Mouse (Mus musculus) midbrain, embryonic 16.5 days (tissue): ENCODE results near the gene Mgst3. TPM values are rescaled to one million over a fixed set of nuclear protein-coding genes. Genes with fewer than 3 reads are reported as not detected.
A peak's percentile ranks its signal among the peaks of the same experiment; 100 is the strongest.
"Not testable (repeated sequence)": the region's sequence is repeated elsewhere in the genome, so short reads cannot be mapped to it uniquely, and the experiment has no call there.

ENCODE experiments used
- ATAC-seq: fragments of 200-750 bp; cut with Nextera tagmentation; 2 replicates; pipeline ENCODE4 v1.8.0; 2017; ENCODE audit warnings: moderate TSS enrichment
- H3K27ac ChIP-seq: fragments of 300-500 bp; sonication (generic); 2 replicates; pipeline ENCODE4 v1.5.1; 2014; ENCODE audit warnings: mild to moderate bottlenecking, low read length, mixed read lengths
- H3K27me3 ChIP-seq: fragments of 300-500 bp; sonication (generic); 2 replicates; pipeline ENCODE4 v1.6.1; 2014; ENCODE audit warnings: low read depth, low read length, mixed read lengths; ENCODE audit not compliant: control insufficient read depth, insufficient read depth
- H3K36me3 ChIP-seq: fragments of 300-500 bp; sonication (generic); 2 replicates; pipeline ENCODE4 v1.6.1; 2014; ENCODE audit warnings: mild to moderate bottlenecking, low read length, moderate library complexity, mixed read lengths; ENCODE audit not compliant: control insufficient read depth, insufficient read depth
- H3K4me1 ChIP-seq: fragments of 300-500 bp; sonication (generic); 2 replicates; pipeline ENCODE4 v1.6.1; 2014; ENCODE audit warnings: mild to moderate bottlenecking, low read length, mixed read lengths; ENCODE audit not compliant: control insufficient read depth, insufficient read depth
- H3K4me2 ChIP-seq: fragments of 300-500 bp; sonication (generic); 2 replicates; pipeline ENCODE4 v1.6.1; 2014; ENCODE audit warnings: mild to moderate bottlenecking, low read length, mixed read lengths
- H3K4me3 ChIP-seq: fragments of 300-500 bp; sonication (generic); 2 replicates; pipeline ENCODE4 v1.5.1; 2014; ENCODE audit warnings: low read depth, mild to moderate bottlenecking, low read length, moderate library complexity, mixed read lengths
- H3K9ac ChIP-seq: fragments of 300-500 bp; sonication (generic); 2 replicates; pipeline ENCODE4 v1.6.1; 2014; ENCODE audit warnings: low read depth, low read length, mixed read lengths
- H3K9me3 ChIP-seq: fragments of 300-500 bp; sonication (generic); replicated peaks from 2 replicates; pipeline ENCODE4 v1.6.1; 2014; ENCODE audit warnings: mild to moderate bottlenecking, low read length, mixed read lengths; ENCODE audit not compliant: control insufficient read depth, poor library complexity, severe bottlenecking
- WGBS: fragments of 180-500 bp; shearing (Covaris S2); extraction: QIAGEN DNeasy Blood & Tissue Kit; methylation state at CpG from one replicate; pipeline ENCODE4 v1.1.7; 2014; 5-methylcytosine and 5-hydroxymethylcytosine counted together
- polyA plus RNA-seq: library from polyadenylated mRNA; unstranded; fragments of >200 nt; fragmentation: Nextera tagmentation; extraction: Ambion mirVana; gene quantifications from 2 replicates; pipeline ENCODE4 v1.2.1, GENCODE M21; 2015

Mgst3 gene
- polyA plus RNA-seq, 1 experiment from 2014 or later = 170 TPM

- 93% methylated on average over 14 of the region's 14 CpGs for WGBS
Observed at GRCm38 (mm10) chr1:167352403-167352802, 41.2 kb downstream of the Mgst3 start.

DNA sequence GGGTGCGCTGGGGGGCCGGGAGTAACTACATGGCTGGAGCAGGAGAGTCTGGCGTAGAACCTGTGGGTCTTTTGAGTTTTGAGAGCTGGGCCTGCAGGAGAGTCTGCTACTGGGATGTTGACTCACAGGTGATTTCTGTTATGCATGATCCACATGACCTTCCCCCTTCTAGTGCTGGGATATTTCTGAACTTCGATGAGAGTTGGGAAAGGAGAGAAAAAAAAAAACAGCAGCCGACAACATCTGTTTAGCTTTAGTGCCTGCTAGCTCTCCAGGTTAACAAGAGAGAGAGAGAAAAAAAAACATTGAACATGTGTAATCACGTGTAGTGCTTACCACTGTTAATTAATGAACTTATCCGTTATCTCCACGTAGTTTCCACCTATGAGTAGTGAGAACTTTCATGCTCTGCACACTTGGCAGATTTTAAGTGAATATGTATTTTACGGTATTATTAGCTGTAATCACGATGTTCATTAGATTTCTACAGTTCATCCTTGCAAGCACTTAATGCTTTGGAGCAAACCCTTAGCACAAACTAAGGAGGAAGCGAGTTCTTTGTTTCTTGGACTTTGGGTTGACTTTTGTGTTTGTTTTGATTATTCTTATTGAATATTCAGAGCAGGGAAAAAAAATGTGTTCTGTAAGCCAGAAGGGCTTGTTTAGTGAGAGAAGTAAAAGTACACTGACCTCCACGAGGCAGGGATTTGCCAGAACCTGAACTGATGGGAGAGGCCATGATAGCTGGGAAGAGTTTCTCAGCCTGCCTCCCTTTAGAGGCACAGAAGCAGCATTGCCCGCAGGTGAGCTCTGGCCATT lies 42.8 kb downstream of the Mgst3 start:
- Histone ChIP-seq H3K4me1 (peaks cover 5% of the 10 kb centered on the region; the same call in 1 of the 2 replicates), H3K4me2 (peak overlapping the region; percentile 80), H3K27me3 (no peaks in the 10 kb centered on the region), H3K9me3 (no peaks in the 10 kb centered on the region), H3K4me3 (peak overlapping the region; percentile 58), H3K27ac (peak overlapping the region; percentile 88; the same call in 1 of the 2 replicates), H3K9ac (peak overlapping the region; percentile 90), H3K36me3 (peaks cover 10% of the 10 kb centered on the region)
- ATAC-seq = no peak; the same call in 1 of the 2 replicates
- WGBS = 32% methylated on average over 13 of the region's 13 CpGs

More at GRCm38 (mm10) chr1:167352403-167352802, 41.2 kb downstream of the Mgst3 start:
- peaks cover 17% of the 10 kb centered on the region for H3K36me3 ChIP-seq
- H3K9me3 ChIP-seq = no peaks in the 10 kb centered on the region
- H3K4me2 ChIP-seq = no peak overlapping the region
- H3K27me3 ChIP-seq = no peaks in the 10 kb centered on the region
- H3K9ac ChIP-seq = no peak overlapping the region
- peaks cover 5% of the 10 kb centered on the region; the same call in 1 of the 2 replicates for H3K4me1 ChIP-seq
- no peak for ATAC-seq
- H3K27ac ChIP-seq = no peak overlapping the region
- no peak overlapping the region for H3K4me3 ChIP-seq

GRCm38 (mm10) chr1:167349815-167350596 lies 43.6 kb downstream of the Mgst3 start, which contains the start of gene Aldh9a1:
Gene Aldh9a1, plus strand, starts transcription at chr1:167349991.
- Histone ChIP-seq H3K9me3 (no peaks in the 10 kb centered on the region), H3K4me1 (peaks cover 5% of the 10 kb centered on the region; the same call in 1 of the 2 replicates), H3K4me3 (peak within 1 kb of the TSS; percentile 58), H3K27ac (peak within 1 kb of the TSS; percentile 88), H3K27me3 (no peaks in the 10 kb centered on the region), H3K36me3 (peaks cover 4% of the 10 kb centered on the region; the same call in 1 of the 2 replicates), H3K9ac (peak within 1 kb of the TSS; percentile 90), H3K4me2 (peak within 1 kb of the TSS; percentile 80)
- ATAC-seq = peak; percentile 98
- under 1% methylated on average over 55 of the region's 55 CpGs for WGBS

DNA sequence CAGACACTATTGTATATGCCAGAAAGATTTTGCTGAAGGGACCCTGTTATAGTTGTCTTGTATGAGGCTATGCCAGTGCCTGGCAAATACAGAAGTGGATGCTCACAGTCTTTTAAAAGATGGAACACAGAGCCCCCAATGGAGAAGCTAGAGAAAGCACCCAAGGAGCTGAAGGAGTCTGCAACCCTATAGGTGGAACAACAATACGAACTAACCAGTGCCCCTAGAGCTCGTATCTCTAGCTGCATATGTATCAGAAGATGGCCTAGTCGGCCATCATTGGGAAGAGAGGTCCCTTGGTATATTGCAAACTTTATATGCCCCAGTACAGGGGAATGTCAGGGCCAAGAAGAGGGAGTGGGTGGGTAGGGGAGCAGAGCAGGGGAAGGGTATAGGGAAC lies 44.4 kb downstream of the Mgst3 start:
- H3K4me2 ChIP-seq, H3K27me3 ChIP-seq, H3K9me3 ChIP-seq, H3K4me3 ChIP-seq, ATAC-seq, H3K36me3 ChIP-seq, H3K27ac ChIP-seq, H3K4me1 ChIP-seq, H3K9ac ChIP-seq: not testable (repeated sequence)
- WGBS = 62% methylated on average over 3 of the region's 3 CpGs

GRCm38 (mm10) chr1:167345994-167346520 lies 47.6 kb downstream of the Mgst3 start:
- H3K9me3 ChIP-seq, H3K27ac ChIP-seq, H3K36me3 ChIP-seq, H3K4me2 ChIP-seq, H3K4me3 ChIP-seq, H3K9ac ChIP-seq, ATAC-seq, H3K27me3 ChIP-seq, H3K4me1 ChIP-seq: not testable (repeated sequence)
- 93% methylated on average over 10 of the region's 10 CpGs for WGBS

- Histone ChIP-seq H3K9me3 (no peaks in the 10 kb centered on the region), H3K36me3 (no peaks in the 10 kb centered on the region), H3K9ac (no peak overlapping the region), H3K4me1 (no peaks in the 10 kb centered on the region), H3K4me2 (no peak overlapping the region), H3K27me3 (peaks cover 6% of the 10 kb centered on the region; the same call in 1 of the 2 replicates), H3K27ac (no peak overlapping the region), H3K4me3 (no peak overlapping the region)
- WGBS = 93% methylated on average over 10 of the region's 10 CpGs
- ATAC-seq = no peak
Observed at GRCm38 (mm10) chr1:167342831-167343230, 50.8 kb downstream of the Mgst3 start.

- H3K4me3 ChIP-seq = no peak overlapping the region
- H3K27me3 ChIP-seq = peaks cover 6% of the 10 kb centered on the region; the same call in 1 of the 2 replicates
- H3K27ac ChIP-seq = no peak overlapping the region
- H3K36me3 ChIP-seq = no peaks in the 10 kb centered on the region
- H3K9me3 ChIP-seq = no peaks in the 10 kb centered on the region
- WGBS = 96% methylated on average over 3 of the region's 3 CpGs
- H3K4me2 ChIP-seq = no peak overlapping the region
- no peak overlapping the region for H3K9ac ChIP-seq
- ATAC-seq = peak; percentile 49; the same call in 1 of the 2 replicates
- no peaks in the 10 kb centered on the region for H3K4me1 ChIP-seq
Observed at GRCm38 (mm10) chr1:167340910-167341528, 52.6 kb downstream of the Mgst3 start.

GRCm38 (mm10) chr1:167340111-167340787 lies 53.4 kb downstream of the Mgst3 start:
- Histone ChIP-seq H3K27ac (no peak overlapping the region), H3K4me2 (peak overlapping the region; percentile 81), H3K36me3 (no peaks in the 10 kb centered on the region), H3K27me3 (peaks cover 6% of the 10 kb centered on the region; the same call in 1 of the 2 replicates), H3K9ac (peak overlapping the region; percentile 57), H3K4me3 (peak overlapping the region; percentile 45), H3K9me3 (no peaks in the 10 kb centered on the region), H3K4me1 (no peaks in the 10 kb centered on the region)
- under 1% methylated on average over 47 of the region's 47 CpGs for WGBS
- ATAC-seq = 0 out of 2 replicates have a peak, but pooled peaks have one; percentile 50
